Mouse (Mus musculus) heart, postnatal 14 days (tissue): ENCODE data around the gene Dtnb. TPM values are rescaled to one million over a fixed set of nuclear protein-coding genes. Genes with fewer than 3 reads are reported as not detected.
"Not testable (repeated sequence)": the region's sequence is repeated elsewhere in the genome, so short reads cannot be mapped to it uniquely, and the experiment has no call there.

ENCODE experiments used
- DNase-seq, 2 experiments: peaks; one replicate each; pipeline ENCODE4 v3.0.0; 2021 to 2022
- intact Hi-C: fragments of 180-260 bp; cut with DNase I; formaldehyde crosslinking; loops from one replicate; pipeline ENCODE4 v1.15.1; 2025
- long read RNA-seq, 2 experiments: library from polyadenylated mRNA; stranded (forward); transcript quantifications; one replicate each; pipeline ENCODE4 v2.0.0; 2021
- total RNA-seq, 2 experiments: library from RNA; stranded (reverse); gene quantifications; 2 replicates each; pipeline ENCODE4 v1.2.3; 2021

Dtnb gene
- 1 to 10 TPM; 5.0 to 5.5 TPM for total RNA-seq
- long read RNA-seq, experiment 1, partial matches to known transcripts, result 0 of 5 reads
- long read RNA-seq, experiment 1, other reads (novel, unspliced or antisense), result 3 of 5 reads
- long read RNA-seq, experiment 2, partial matches to known transcripts, result 2 of 5 reads
- long read RNA-seq, experiment 2, other reads (novel, unspliced or antisense), result 2 of 5 reads

DNA sequence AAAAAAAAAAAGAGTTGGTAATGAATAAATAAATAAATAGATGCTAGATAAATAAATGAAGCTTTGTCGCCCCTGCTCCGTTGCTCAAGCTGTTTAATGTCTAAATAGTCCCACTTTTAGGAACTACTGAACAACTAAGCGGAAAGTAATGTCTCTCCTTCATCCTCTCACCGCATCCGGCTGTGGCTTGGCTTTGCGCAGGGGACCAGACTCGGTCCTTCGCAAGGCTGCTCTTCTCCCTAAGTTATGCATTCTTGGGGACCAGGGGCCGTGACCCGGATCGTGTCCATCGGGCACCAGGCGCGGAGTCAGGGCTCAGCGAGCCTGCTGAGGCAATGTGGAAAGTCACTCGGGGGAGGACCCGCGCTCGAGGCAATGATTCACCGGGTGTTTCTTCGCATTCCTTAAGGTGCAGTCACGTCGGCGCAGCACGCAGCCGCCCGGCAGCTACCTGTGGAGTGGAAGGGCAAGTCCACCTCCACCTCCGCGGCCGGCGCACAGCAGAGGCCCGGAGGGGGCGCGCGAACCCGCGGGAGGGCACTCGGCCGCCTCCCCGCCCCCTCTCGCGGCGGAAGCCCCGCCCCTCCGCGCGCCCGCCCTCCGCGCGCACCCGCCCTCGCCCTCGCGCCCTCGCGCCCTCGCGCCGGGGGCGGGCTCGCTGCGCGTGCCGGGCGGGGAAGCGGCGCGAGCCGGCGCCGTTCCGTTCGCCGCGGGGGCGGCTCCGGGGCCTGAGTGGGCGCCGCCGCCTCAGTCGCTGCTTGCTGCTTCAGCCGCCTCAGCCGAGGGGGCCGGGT, at the start of gene Dtnb:
Gene Dtnb, plus strand, starts transcription at position 595 of the 794 bp plus-strand sequence.
- intact Hi-C loops, result loop anchor here (10.0 kb wide), 3 partner anchors 223 to 1333 kb away; partner anchors contain the start of genes Rab10 and Ubxn2a

GRCm38 (mm10) chr12:3525536-3525935, 46.6 kb upstream of the Dtnb start:
- intact Hi-C loops, result no loop called here
- no peak for DNase-seq

More for the DNA sequence above, at the start of gene Dtnb:
- DNase-seq, result peak; percentile 73 to 85

- intact Hi-C loops, result not testable (repeated sequence)
Observed at GRCm38 (mm10) chr12:3535446-3535845, 36.7 kb upstream of the Dtnb start.

GRCm38 (mm10) chr12:3537616-3538015, 34.6 kb upstream of the Dtnb start:
- intact Hi-C loops, result no loop called here
- no peak for DNase-seq

More at GRCm38 (mm10) chr12:3535446-3535845, 36.7 kb upstream of the Dtnb start:
- not testable (repeated sequence) for DNase-seq

- no peak for DNase-seq
- intact Hi-C loops, result no loop called here
Observed at GRCm38 (mm10) chr12:3538036-3538435, 34.1 kb upstream of the Dtnb start.

DNA sequence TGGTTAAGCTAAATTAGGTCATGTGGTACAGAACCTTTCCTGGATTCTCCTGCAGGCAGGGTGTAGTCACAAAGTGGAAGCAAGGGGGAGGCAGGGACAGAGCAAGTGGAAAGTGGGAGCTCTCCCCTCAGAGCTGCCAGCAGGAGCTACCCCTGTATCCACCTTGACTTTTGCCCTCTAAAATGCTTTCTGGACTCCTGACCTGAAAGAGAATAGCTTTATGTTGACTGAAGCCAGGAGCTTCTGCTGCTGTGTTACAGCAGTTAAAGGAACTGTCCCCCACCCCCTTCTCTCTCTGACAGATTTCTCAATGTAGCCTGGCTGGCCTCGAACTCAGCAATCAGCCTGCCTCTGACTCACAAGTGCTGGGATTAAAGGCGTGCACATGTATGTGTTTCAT, 32.6 kb upstream of the Dtnb start:
- intact Hi-C loops, result no loop called here
- no peak for DNase-seq

GRCm38 (mm10) chr12:3540871-3541270, 31.3 kb upstream of the Dtnb start:
- DNase-seq, result no peak
- intact Hi-C loops, result no loop called here

DNA sequence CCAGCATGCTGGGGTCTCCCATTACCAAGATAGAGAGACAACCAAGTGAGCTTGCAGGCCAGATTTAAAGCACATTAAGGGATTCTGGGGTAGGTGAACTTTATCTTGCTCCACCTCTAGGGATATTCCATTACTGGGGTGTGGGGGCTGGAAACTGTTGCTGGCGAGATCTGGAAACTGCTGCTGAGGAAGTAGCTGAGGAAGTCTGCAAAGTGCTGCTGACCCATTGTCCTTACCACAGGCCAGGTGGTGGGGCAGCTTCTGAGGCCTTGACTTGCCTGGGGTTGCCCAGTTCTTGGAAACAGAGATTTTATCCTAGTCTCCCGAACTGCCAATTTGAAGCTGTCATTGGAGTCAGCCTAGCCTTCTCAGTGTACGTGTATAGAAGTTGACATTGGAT, 26.7 kb upstream of the Dtnb start:
- no peak for DNase-seq
- intact Hi-C loops, result no loop called here

DNA sequence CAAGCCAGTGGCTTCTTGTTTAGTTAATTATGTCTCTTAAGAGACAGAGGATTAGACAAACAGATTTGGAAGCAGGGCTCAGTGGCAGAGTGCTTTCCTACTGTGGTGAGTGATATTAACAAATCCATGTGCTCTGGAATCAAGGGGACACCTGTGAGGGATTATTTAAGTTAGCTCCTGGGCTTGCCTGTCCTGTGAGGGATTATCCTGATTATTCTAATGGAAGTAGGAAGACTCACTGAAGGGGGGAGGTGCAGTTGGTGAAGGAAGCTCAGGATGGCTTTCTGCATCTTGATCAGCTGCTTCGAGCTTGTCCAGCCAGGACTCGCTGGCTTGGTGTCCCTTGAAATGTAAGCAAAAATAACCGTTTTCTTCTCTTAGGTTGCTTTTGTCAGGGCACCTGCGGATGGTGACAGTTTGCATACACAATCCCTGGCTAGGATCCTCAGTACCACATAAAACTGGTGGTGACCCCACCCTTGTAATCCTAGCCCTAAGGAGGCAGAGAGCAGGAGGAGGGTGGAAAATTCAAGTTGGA, 26.0 kb upstream of the Dtnb start:
- no peak for DNase-seq
- intact Hi-C loops, result no loop called here

GRCm38 (mm10) chr12:3546781-3547180, 25.4 kb upstream of the Dtnb start:
- intact Hi-C loops, result no loop called here
- DNase-seq, result no peak

- no peak for DNase-seq
- intact Hi-C loops, result no loop called here
Observed at GRCm38 (mm10) chr12:3547506-3547905, 24.7 kb upstream of the Dtnb start.

DNA sequence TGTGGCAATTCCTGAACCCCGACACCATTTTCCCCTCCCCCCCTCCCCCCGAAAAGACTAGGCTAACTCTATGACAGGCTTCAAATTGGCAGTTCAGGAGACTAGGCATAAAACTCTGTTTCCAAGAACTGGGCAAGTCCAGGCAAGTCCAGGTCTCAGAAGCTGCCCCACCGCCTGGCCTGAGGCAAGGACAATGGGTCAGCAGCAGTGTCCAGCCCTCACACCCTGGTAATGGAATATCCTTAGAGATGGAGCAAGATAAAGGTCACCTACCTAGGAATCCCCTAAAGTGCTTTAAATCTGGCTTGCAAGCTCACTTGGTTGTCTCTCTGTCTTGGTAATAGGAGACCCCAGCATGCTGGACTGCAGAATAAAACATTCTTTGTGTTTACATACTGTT, 24.3 kb upstream of the Dtnb start:
- intact Hi-C loops, result no loop called here
- no peak for DNase-seq

DNA sequence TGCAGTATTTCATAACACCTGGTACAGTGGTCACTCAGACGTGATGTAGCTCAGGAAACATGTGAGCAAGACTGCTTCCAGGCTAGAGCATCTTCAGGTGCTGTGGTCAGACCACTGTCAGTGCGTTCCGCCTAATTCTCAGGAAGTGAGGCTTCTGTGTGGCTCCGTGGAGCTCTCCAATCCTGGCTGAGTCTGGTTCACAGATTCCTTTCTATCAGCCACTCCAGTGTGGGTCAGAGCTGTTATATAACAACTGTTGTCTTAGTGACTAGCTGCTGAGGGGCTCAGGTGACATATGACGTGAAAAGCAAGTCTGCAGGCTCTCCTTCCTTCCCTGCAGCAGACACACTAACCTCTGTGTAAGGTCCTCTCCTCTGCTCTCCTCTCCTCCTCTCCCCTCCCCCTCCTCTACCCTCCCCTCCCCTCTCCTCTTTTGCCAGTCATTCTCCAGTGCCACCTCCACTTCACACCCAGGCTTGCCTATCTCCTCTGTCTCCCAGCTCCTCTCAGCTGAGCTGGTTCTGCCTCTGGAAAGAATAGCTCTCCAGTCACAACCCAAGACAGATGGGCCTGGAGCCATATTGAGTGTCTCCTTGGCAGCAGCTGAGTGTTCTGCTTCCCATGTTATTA, 23.5 kb upstream of the Dtnb start:
- intact Hi-C loops, result no loop called here
- DNase-seq, result peak in 1 of 2 experiments; percentile 24

- intact Hi-C loops, result no loop called here
- DNase-seq, result no peak
Observed at GRCm38 (mm10) chr12:3550280-3550679, 21.9 kb upstream of the Dtnb start.

DNA sequence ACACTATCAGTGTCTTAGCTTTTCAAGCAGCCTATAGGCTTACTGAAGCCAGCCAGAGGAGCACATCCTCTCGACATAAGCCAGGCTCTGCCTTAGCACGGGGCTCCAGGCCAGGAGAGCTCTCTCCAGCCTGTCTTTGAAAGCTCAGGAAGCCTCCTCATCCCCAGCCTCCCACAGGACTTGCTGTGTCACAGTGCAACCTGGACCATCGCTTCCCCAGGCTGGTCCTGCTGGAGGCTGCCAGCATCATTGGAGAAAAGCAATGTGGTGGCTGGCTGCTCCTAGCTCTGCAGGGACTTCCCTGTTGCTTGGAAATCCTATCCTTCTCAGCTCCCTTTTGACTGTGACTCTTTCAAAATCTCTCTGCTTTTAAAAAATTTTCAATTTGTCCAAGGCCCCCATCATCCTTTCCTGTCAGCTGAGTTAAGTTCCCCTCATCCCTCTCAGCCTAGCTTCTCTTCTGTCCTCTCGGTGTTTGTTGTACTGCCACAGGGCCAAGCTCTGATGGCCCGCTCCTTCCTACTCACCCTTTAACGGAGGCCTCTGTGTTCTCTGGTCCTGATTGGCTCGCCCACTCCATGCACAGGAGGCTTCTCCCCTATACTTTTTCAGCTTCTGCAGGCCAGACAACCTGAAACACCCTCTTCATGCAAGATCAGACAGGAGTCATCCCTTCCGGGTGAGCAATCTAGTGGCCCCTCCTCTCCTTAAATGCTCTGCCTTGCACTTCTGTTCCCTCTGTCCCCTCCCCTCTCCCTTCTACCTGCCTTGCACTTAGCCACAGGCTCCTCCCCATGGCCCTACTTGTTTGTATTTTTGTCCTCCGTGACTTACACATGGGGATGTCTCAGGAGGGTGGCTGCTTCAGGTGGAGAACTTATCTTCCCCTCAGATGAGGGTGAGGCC, 14.5 kb upstream of the Dtnb start:
- intact Hi-C loops, result no loop called here
- no peak for DNase-seq

- peak; percentile 25 to 49 for DNase-seq
- intact Hi-C loops, result no loop called here
Observed at GRCm38 (mm10) chr12:3560596-3560995, 11.6 kb upstream of the Dtnb start.

GRCm38 (mm10) chr12:3561032-3561431, 11.1 kb upstream of the Dtnb start:
- intact Hi-C loops, result no loop called here
- DNase-seq, result no peak

- no peak for DNase-seq
- intact Hi-C loops, result no loop called here
Observed at GRCm38 (mm10) chr12:3562806-3563205, 9.4 kb upstream of the Dtnb start.

DNA sequence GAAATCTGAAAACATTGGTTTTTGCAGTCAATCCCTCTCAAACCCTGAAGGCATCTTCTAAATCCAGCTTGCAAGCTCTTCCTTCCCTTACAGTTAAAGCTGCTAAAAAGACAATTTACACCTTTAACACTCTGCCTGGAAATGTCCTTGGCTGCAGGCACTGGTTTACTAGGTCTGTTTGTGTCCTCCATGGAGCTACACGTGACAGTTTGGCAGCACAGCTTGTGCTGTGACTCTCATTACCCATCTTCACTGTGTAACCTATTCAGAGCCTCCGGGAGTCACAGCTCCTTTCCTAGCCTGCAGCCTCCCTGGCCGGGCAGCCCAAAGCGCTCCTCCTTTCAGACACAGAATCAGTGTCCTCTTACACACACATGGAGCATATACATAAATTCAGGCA, 8.5 kb upstream of the Dtnb start:
- DNase-seq, result no peak
- intact Hi-C loops, result no loop called here

DNA sequence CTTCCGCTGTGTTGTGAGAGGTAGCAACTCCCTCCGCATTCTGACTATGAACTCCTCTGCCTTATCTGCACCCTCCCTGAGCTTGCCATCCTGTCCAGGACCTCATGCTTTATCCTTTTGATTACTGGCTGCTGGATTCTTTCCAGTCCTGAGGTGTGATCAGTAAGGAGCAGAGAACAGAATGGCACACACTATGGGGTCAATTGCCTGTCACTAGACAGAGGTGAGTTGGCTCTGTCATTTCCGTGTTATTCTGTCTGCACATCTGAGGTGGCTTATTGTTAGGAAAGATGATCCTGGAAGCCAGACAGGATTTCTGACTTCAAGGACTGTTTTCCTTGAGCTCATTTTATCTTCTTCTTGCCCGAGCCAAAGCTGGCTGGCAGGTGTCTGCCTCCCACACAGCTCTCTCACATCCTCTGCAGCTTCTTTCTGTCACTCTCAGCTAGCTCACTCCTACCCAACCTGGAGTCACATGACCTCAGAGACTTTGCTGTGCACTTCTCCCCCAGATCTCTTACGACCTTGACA, 3.7 kb upstream of the Dtnb start:
- intact Hi-C loops, result no loop called here

More for the DNA sequence above, 3.7 kb upstream of the Dtnb start:
- DNase-seq, result no peak
